Mouse (Mus musculus): ENCODE data around the gene 3830406C13Rik. TPM values are rescaled to one million over a fixed set of nuclear protein-coding genes. Genes with fewer than 3 reads are reported as not detected.

3830406C13Rik gene
- polyA plus RNA-seq, 1 experiment: 30.6 TPM

GRCm38 (mm10) chr14:12343451-12343941, 59.5 kb downstream of the 3830406C13Rik start:
- Histone ChIP-seq H3K27ac (ENCODE audit: control insufficient read depth, insufficient read depth, low read depth, low read length) (no peak overlapping the region), H3K4me3 (ENCODE audit: control insufficient read depth, low read depth, low read length) (no peak overlapping the region), H3K4me1 (ENCODE audit: control insufficient read depth, insufficient read depth, low read length) (peaks cover 4% of the 10 kb centered on the region; the same call in 1 of the 2 replicates), H3K27me3 (ENCODE audit: control insufficient read depth, insufficient read depth, low read length) (no peaks in the 10 kb centered on the region; the same call in 1 of the 2 replicates), H3K36me3 (ENCODE audit: control insufficient read depth, insufficient read depth, low read length) (no peaks in the 10 kb centered on the region)
- TF ChIP-seq POLR2A (IDR thresholded peaks at IDR 0.05; ENCODE audit: control insufficient read depth, low read depth, low read length) (no peak), CTCF (IDR thresholded peaks at IDR 0.05; ENCODE audit: control insufficient read depth, insufficient read depth, insufficient replicate concordance, low read depth, low read length) (no peak)

GRCm38 (mm10) chr14:12344061-12344745, 60.2 kb downstream of the 3830406C13Rik start:
- Histone ChIP-seq H3K27ac (ENCODE audit: control insufficient read depth, insufficient read depth, low read depth, low read length) (no peak overlapping the region), H3K4me1 (ENCODE audit: control insufficient read depth, insufficient read depth, low read length) (peaks cover 4% of the 10 kb centered on the region; the same call in 1 of the 2 replicates), H3K4me3 (ENCODE audit: control insufficient read depth, low read depth, low read length) (no peak overlapping the region), H3K36me3 (ENCODE audit: control insufficient read depth, insufficient read depth, low read length) (no peaks in the 10 kb centered on the region), H3K27me3 (ENCODE audit: control insufficient read depth, insufficient read depth, low read length) (no peaks in the 10 kb centered on the region; the same call in 1 of the 2 replicates)
- TF ChIP-seq POLR2A (IDR thresholded peaks at IDR 0.05; ENCODE audit: control insufficient read depth, low read depth, low read length): no peak
- no peak for TF ChIP-seq CTCF (IDR thresholded peaks at IDR 0.05; ENCODE audit: control insufficient read depth, insufficient read depth, insufficient replicate concordance, low read depth, low read length)

GRCm38 (mm10) chr14:12344746-12345240, 60.8 kb downstream of the 3830406C13Rik start:
- H3K4me3 ChIP-seq (ENCODE audit: control insufficient read depth, low read depth, low read length): no peak overlapping the region; the same call in 1 of the 2 replicates

GRCm38 (mm10) chr14:12345241-12345921, 61.4 kb downstream of the 3830406C13Rik start:
- no peaks in the 10 kb centered on the region; the same call in 1 of the 2 replicates for H3K27me3 ChIP-seq (ENCODE audit: control insufficient read depth, insufficient read depth, low read length)
- H3K27ac ChIP-seq (ENCODE audit: control insufficient read depth, insufficient read depth, low read depth, low read length): no peak overlapping the region
- H3K4me3 ChIP-seq (ENCODE audit: control insufficient read depth, low read depth, low read length): no peak overlapping the region; the same call in 1 of the 2 replicates
- no peaks in the 10 kb centered on the region for H3K36me3 ChIP-seq (ENCODE audit: control insufficient read depth, insufficient read depth, low read length)
- peaks cover 2% of the 10 kb centered on the region; the same call in 1 of the 2 replicates for H3K4me1 ChIP-seq (ENCODE audit: control insufficient read depth, insufficient read depth, low read length)
- TF ChIP-seq CTCF (IDR thresholded peaks at IDR 0.05; ENCODE audit: control insufficient read depth, insufficient read depth, insufficient replicate concordance, low read depth, low read length): no peak
- no peak for TF ChIP-seq POLR2A (IDR thresholded peaks at IDR 0.05; ENCODE audit: control insufficient read depth, low read depth, low read length)

More at GRCm38 (mm10) chr14:12344746-12345240, 60.8 kb downstream of the 3830406C13Rik start:
- Histone ChIP-seq H3K36me3 (ENCODE audit: control insufficient read depth, insufficient read depth, low read length) (no peaks in the 10 kb centered on the region), H3K27ac (ENCODE audit: control insufficient read depth, insufficient read depth, low read depth, low read length) (no peak overlapping the region), H3K4me1 (ENCODE audit: control insufficient read depth, insufficient read depth, low read length) (peaks cover 4% of the 10 kb centered on the region; the same call in 1 of the 2 replicates), H3K27me3 (ENCODE audit: control insufficient read depth, insufficient read depth, low read length) (no peaks in the 10 kb centered on the region; the same call in 1 of the 2 replicates)
- TF ChIP-seq POLR2A (IDR thresholded peaks at IDR 0.05; ENCODE audit: control insufficient read depth, low read depth, low read length) (no peak), CTCF (IDR thresholded peaks at IDR 0.05; ENCODE audit: control insufficient read depth, insufficient read depth, insufficient replicate concordance, low read depth, low read length) (no peak)

GRCm38 (mm10) chr14:12346011-12346864, 62.3 kb downstream of the 3830406C13Rik start:
- Histone ChIP-seq H3K27me3 (ENCODE audit: control insufficient read depth, insufficient read depth, low read length) (no peaks in the 10 kb centered on the region; the same call in 1 of the 2 replicates), H3K27ac (ENCODE audit: control insufficient read depth, insufficient read depth, low read depth, low read length) (no peak overlapping the region), H3K36me3 (ENCODE audit: control insufficient read depth, insufficient read depth, low read length) (no peaks in the 10 kb centered on the region), H3K4me3 (ENCODE audit: control insufficient read depth, low read depth, low read length) (no peak overlapping the region; the same call in 1 of the 2 replicates), H3K4me1 (ENCODE audit: control insufficient read depth, insufficient read depth, low read length) (peaks cover 2% of the 10 kb centered on the region; the same call in 1 of the 2 replicates)
- no peak for TF ChIP-seq POLR2A (IDR thresholded peaks at IDR 0.05; ENCODE audit: control insufficient read depth, low read depth, low read length)
- TF ChIP-seq CTCF (IDR thresholded peaks at IDR 0.05; ENCODE audit: control insufficient read depth, insufficient read depth, insufficient replicate concordance, low read depth, low read length): no peak

GRCm38 (mm10) chr14:12346865-12347600, 63.1 kb downstream of the 3830406C13Rik start:
- Histone ChIP-seq H3K27me3 (ENCODE audit: control insufficient read depth, insufficient read depth, low read length) (no peaks in the 10 kb centered on the region; the same call in 1 of the 2 replicates), H3K4me3 (ENCODE audit: control insufficient read depth, low read depth, low read length) (no peak overlapping the region), H3K27ac (ENCODE audit: control insufficient read depth, insufficient read depth, low read depth, low read length) (no peak overlapping the region), H3K4me1 (ENCODE audit: control insufficient read depth, insufficient read depth, low read length) (peaks cover 2% of the 10 kb centered on the region; the same call in 1 of the 2 replicates), H3K36me3 (ENCODE audit: control insufficient read depth, insufficient read depth, low read length) (no peaks in the 10 kb centered on the region)
- TF ChIP-seq POLR2A (IDR thresholded peaks at IDR 0.05; ENCODE audit: control insufficient read depth, low read depth, low read length) (no peak), CTCF (IDR thresholded peaks at IDR 0.05; ENCODE audit: control insufficient read depth, insufficient read depth, insufficient replicate concordance, low read depth, low read length) (no peak)

Measured in testis, adult 2 months (tissue).